Mouse (Mus musculus) embryonic fibroblast, embryonic 13.5 days (primary cell): Measurements from ENCODE around the gene Sfxn3. TPM values are rescaled to one million over a fixed set of nuclear protein-coding genes. Genes with fewer than 3 reads are reported as not detected.

Experiments used
- H3K27ac ChIP-seq: 2 replicates; pipeline ENCODE4 v1.5.1; 2012; ENCODE audit warnings: low read length, control low read depth, inconsistent platforms; ENCODE audit not compliant: insufficient read depth
- H3K4me1 ChIP-seq: 2 replicates; pipeline ENCODE4 v1.6.1; 2011; ENCODE audit warnings: low read length; ENCODE audit not compliant: control insufficient read depth, insufficient read depth
- H3K4me3 ChIP-seq: 2 replicates; pipeline ENCODE4 v1.5.1; 2011; ENCODE audit warnings: mild to moderate bottlenecking, control low read depth, low read length; ENCODE audit not compliant: insufficient read depth
- CTCF ChIP-seq: IDR thresholded peaks from 2 replicates; pipeline ENCODE4 v1.5.1; 2011; ENCODE audit warnings: mild to moderate bottlenecking, control low read depth, low read length, moderate library complexity, borderline replicate concordance; ENCODE audit not compliant: insufficient read depth
- POLR2A ChIP-seq: IDR thresholded peaks from 2 replicates; pipeline ENCODE4 v1.6.1; 2011; ENCODE audit warnings: low read depth, mild to moderate bottlenecking, control low read depth, low read length, moderate library complexity
- polyA plus RNA-seq: library from polyadenylated mRNA; stranded (reverse); fragments of >200 nt; gene quantifications from 2 replicates; pipeline ENCODE4 v1.2.4, GENCODE M21; 2011; ENCODE audit warnings: low read depth; ENCODE audit not compliant: missing spikeins, insufficient read length

Sfxn3 gene
- polyA plus RNA-seq, 1 experiment = 96.8 TPM

DNA sequence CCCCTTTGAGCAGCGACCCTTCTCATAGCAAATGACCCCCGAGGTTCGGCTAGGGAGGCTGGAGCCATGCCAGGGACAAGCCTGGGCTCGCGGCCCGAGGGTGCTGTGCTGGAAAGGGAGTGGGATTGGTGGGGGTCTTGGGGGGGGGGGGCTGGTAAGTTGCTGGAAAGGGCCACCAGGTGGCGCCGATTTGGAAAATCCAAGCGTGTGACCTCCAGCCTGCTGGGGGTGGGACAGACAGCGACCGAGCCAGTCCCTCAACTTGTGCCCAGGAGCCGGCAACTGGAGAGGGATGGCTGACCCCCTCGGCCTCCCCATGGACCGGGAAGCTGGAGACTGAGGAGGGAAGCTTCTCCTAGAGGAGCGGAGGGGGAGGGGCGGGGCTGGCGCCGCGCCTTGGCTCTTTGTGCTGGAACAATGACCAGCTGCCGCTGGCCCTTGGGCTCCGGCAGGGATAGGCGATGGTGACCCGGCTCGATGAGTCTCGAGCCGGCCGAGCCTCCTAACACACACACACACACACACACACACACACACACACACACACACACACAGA, 30.0 kb upstream of the Sfxn3 start:
- TF ChIP-seq POLR2A (no peak; the same call in none of the 2 replicates), CTCF (no peak)
- H3K27ac ChIP-seq = peak overlapping the region; percentile 99

DNA sequence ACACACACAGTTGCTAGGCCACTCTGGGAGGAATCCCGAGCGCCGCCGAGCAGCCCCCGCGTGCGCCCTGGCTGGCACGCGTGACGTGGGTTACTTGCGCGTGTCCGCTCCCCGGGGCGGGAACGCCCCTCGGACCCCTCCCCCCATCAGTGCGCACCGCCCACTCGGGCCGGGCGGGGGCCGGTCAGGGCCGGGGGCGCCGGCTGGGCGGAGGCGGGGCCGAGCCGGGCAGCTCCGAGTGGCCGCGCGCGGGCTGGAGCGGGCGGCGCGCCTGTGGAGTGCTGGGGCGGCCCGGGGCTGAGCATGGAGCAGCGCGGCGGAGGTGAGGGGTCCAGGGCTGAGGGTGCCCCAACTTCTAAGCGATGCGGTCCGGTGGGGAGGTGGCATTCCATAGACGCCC, 29.4 kb upstream of the Sfxn3 start:
- peak overlapping the region; percentile 99 for H3K27ac ChIP-seq
- TF ChIP-seq POLR2A (peak; percentile 61; the same call in 1 of the 2 replicates), CTCF (no peak)
- H3K4me3 ChIP-seq = peak overlapping the region; percentile 95
- peaks cover 6% of the 10 kb centered on the region; the same call in 1 of the 2 replicates for H3K4me1 ChIP-seq

More for the DNA sequence above, 30.0 kb upstream of the Sfxn3 start:
- H3K4me3 ChIP-seq = peak overlapping the region; percentile 54
- H3K4me1 ChIP-seq = peaks cover 6% of the 10 kb centered on the region; the same call in 1 of the 2 replicates

DNA sequence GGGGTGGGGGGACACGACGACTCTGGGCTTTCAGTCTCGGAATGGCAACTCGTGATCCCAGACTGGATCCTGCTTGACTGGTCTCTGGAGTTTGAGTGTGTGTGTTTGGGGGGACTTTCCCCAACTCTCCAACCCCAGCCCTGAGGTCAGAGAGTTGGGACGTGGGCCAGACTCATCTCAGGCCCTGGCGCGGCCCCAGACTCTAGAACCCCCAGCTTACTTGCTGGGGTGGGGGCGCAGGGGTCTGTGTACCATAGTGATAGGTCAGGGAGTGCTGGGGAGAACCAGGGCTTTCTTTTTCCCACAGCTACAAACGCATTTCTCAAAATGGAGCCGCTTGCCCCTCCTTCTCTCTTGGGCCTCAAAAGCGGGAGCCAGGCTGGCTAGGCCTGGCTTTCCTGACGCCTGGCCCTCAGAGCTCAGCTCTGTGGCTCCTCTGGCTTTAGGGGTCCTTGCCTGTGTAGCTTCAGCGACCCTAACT, 28.9 kb upstream of the Sfxn3 start:
- peak overlapping the region; percentile 95 for H3K4me3 ChIP-seq
- peak overlapping the region; percentile 99 for H3K27ac ChIP-seq
- peaks cover 6% of the 10 kb centered on the region; the same call in 1 of the 2 replicates for H3K4me1 ChIP-seq
- no peak; the same call in 1 of the 2 replicates for TF ChIP-seq POLR2A
- no peak for TF ChIP-seq CTCF

DNA sequence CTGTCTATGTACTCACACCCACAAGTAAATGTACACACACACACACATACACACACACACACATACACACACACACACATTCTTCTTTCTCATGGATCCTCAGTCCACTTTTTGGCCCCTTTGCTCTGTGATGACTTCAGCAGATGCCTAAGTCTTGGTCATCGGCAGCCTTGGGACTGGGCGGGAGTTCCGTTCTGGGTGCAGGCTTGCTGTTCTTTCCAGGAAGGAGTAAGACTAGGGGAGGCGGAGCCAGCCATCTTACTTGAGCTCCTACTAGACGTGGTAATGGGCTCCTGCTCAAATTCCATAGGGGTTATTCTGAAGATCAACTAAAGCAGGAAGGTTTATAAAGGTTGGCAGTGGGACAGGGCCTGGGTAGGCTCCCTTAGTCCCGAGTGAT, 27.0 kb upstream of the Sfxn3 start:
- H3K27ac ChIP-seq = 0 out of 2 replicates have a peak overlapping the region, but pooled peaks have one; percentile 38
- H3K4me3 ChIP-seq = no peak overlapping the region
- no peak for TF ChIP-seq CTCF
- TF ChIP-seq POLR2A = peak; percentile 41
- H3K4me1 ChIP-seq = no peaks in the 10 kb centered on the region; the same call in 1 of the 2 replicates

DNA sequence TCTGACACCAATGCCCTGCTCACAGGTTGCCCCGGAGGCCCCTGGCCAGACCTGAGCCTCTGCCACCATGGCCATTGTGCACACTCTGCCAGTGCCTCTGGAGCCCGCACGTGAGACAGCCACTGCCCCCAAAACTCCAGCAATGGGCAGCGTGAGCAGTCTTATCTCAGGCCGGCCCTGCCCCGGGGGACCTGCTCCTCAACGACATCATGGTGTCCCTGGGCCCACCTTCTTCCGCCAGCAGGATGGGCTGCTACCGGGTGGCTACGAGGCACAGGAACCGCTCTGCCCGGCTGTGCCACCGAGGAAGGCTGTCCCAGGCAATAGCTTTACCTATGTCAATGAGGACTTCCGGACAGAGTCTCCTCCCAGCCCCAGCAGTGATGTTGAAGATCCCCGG, 25.9 kb upstream of the Sfxn3 start:
- no peak overlapping the region for H3K27ac ChIP-seq
- TF ChIP-seq POLR2A = no peak
- no peak for TF ChIP-seq CTCF
- no peak overlapping the region for H3K4me3 ChIP-seq
- H3K4me1 ChIP-seq = no peaks in the 10 kb centered on the region; the same call in 1 of the 2 replicates

DNA sequence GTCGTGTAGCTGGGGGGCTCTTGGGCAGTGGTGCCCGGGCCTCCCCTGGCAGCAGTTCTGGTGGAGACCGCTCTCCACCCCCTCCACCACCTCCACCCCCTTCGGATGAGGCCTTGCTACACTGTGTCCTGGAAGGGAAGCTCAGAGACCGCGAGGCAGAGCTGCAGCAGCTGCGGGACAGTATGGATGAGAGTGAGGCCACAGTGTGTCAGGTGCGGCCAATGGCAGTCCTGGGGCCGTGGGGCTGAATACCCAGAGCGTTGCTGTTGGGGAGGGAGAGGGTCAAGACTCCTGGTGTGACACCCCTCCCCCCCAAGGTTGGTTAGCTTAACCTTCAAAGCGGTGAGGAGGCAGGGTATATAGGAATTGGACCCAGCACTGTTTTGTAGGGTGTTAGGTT, 23.3 kb upstream of the Sfxn3 start:
- no peaks in the 10 kb centered on the region; the same call in 1 of the 2 replicates for H3K4me1 ChIP-seq
- no peak overlapping the region for H3K4me3 ChIP-seq
- H3K27ac ChIP-seq = no peak overlapping the region
- TF ChIP-seq POLR2A (no peak), CTCF (no peak)

DNA sequence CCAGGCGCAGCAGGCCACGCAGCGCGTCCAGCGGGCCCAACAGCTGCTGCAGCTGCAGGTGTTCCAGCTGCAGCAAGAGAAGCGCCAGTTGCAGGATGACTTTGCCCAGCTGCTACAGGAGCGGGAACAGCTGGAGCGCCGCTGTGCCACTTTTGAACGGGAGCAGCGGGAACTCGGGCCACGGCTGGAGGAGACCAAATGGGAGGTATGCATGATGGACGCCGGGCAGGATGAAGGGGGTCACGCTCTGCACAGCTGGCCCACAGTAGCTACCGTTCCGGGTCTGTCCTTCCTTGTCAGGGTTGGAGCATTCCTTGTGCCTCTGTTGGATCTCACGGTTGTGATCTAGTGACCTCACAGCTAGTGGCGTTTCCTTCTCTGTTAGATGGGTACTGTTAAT, 22.5 kb upstream of the Sfxn3 start:
- no peak overlapping the region for H3K4me3 ChIP-seq
- no peaks in the 10 kb centered on the region; the same call in 1 of the 2 replicates for H3K4me1 ChIP-seq
- H3K27ac ChIP-seq = no peak overlapping the region

DNA sequence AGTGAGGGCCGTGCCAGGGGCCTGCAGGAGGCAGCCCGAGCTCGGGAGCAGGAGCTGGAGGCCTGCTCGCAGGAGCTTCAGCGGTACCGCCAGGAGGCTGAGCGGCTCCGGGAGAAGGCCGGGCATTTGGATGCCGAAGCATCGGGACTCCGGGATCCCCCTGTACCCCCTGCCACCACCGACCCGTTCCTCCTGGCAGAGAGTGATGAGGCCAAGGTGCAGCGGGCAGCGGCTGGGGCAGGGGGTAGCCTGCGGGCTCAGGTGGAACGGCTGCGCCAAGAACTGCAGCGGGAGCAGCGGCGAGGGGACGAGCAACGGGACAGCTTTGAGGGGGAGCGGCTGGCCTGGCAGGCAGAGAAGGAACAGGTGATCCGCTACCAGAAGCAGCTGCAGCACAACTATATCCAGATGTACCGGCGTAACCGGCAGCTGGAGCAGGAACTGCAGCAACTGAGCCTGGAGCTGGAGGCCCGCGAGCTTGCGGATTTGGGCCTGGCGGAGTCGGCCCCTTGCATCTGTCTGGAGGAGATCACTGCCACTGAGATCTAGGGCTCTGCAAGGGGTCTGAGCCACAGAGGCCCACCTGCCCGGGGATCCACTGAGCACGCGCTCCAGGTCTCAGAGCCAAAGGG, 21.2 kb upstream of the Sfxn3 start:
- no peak for TF ChIP-seq CTCF
- no peak for TF ChIP-seq POLR2A
- H3K27ac ChIP-seq = no peak overlapping the region
- H3K4me1 ChIP-seq = no peaks in the 10 kb centered on the region
- H3K4me3 ChIP-seq = no peak overlapping the region

More for the DNA sequence above, 22.5 kb upstream of the Sfxn3 start:
- no peak for TF ChIP-seq CTCF
- TF ChIP-seq POLR2A = no peak

DNA sequence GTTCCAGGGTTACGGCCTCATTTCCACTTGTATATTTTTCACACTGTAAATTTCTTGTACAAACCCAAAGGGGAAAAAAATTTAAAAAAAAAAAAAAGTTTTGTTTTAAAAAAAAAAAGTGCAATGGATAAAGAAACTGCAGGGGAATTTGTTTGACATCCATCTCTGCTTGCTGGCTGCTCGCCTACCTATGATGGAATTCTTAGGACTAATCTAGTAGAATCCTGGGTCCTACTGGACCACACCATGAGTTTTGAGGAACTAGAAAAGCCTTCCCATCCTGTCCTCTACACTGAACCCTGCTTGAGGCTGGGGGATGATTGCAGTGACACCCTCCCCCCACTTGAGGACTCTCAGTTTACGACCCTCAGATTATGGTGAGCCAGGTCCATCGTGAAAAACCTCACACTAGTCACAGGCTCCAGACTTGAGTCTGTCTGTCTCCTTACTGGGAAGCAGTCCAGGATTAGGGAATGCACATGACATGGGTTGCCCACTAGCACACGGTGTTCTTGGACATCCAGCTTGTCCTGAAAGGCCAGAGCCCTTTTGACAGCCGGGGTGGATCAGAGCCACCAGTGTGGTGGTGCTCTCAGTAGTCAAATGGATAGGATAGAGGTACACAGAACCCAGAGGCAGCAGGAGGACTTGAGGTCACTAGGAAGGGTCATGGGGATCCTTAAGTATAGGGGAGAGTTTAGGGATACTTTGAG, 20.2 kb upstream of the Sfxn3 start:
- no peak for TF ChIP-seq POLR2A
- TF ChIP-seq CTCF = no peak
- Histone ChIP-seq H3K4me3 (no peak overlapping the region), H3K4me1 (no peaks in the 10 kb centered on the region), H3K27ac (no peak overlapping the region)

DNA sequence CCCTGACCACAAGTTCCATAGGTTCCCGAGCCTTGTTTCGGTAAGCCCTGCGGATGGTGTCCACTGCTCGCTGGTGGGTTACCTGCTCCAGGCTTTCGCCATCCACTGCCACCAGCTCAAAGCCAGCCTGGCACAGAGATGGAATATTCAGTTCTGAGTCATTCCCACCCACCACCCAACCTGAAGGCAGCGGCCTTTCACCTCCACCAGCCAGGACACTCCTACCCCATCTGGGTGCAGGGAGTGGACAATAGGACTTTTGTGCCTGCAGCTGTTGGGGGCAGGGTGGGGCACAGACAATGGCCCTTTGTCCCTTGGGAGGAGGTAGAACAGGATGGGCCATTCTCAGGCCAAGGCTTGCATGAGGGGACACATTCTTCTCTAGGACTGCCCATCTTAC, 19.5 kb upstream of the Sfxn3 start:
- Histone ChIP-seq H3K4me1 (no peaks in the 10 kb centered on the region), H3K27ac (no peak overlapping the region), H3K4me3 (no peak overlapping the region)
- TF ChIP-seq POLR2A (no peak), CTCF (no peak)
